Mouse (Mus musculus): ENCODE measurements around the gene Platr17.
A peak's percentile ranks its signal among the peaks of the same experiment; 100 is the strongest.
"Not testable (repeated sequence)": the region's sequence is repeated elsewhere in the genome, so short reads cannot be mapped to it uniquely, and the experiment has no call there.

Platr17 gene

DNA sequence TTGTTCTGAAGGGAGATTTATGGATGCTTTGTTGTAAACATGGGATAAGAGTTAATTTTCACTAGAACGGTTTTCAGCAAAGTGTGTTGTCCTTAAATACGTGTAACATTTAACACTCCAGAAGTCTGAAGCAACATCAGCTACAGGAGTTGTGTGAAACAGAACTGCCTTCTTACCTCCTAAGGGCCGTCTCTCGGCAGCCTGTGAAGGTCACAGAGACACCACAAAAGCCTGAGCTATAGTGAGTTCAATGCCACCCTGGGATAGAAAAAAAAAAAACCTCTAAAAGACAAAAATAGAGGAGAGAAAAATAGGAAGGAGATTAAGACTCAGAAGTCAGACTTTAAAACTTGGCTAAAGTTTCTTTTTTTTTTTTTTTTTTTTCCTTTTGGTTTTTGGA, 2.9 kb upstream of the Platr17 start:
- no peak for DNase-seq (ENCODE audit: extremely low spot score, low read depth, low spot score)

GRCm38 (mm10) chr17:33902491-33902890, 2.4 kb upstream of the Platr17 start:
- no peak for DNase-seq (ENCODE audit: extremely low spot score, low read depth, low spot score)

GRCm38 (mm10) chr17:33903911-33904651, 854 bp upstream of the Platr17 start:
- not testable (repeated sequence) for DNase-seq (ENCODE audit: extremely low spot score, low read depth, low spot score)

DNA sequence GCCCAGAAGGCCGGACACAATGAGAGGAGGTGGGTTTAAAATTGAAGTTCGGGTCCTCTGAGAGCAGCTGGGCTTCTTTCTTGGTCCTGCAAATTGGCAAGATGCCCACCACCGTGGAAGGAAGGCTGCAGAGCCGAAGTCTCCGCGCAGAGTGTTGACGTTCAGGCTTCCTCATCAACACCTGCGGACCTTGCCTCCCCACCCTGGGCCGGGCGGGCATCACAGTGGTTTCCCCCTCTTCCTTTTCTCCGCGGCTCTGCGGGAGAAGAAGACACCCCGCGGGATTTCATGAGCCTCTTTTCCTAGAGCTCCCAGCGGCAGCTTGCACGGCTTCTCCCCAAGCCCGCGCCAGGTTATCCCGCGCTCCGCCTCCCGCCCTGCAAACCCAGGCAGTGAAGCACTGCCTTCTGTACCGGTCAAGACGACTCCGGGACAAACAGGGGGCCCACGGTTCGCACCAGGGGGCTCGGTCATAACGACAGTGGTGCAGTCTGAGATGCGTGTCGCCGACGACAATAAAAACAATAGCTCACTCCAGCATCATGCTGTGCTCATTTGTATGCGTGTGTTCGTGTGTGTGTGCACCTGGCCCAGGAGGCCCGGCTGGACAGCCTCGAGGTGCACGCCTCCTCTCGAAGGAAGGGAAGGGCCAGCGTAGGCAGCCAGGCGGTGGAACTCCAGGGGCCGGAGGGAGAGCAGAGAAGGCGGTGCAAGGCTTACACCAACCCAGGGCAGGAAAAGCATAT, 3.6 kb downstream of the Platr17 start:
- DNase-seq (ENCODE audit: extremely low spot score, low read depth, low spot score): no peak

DNA sequence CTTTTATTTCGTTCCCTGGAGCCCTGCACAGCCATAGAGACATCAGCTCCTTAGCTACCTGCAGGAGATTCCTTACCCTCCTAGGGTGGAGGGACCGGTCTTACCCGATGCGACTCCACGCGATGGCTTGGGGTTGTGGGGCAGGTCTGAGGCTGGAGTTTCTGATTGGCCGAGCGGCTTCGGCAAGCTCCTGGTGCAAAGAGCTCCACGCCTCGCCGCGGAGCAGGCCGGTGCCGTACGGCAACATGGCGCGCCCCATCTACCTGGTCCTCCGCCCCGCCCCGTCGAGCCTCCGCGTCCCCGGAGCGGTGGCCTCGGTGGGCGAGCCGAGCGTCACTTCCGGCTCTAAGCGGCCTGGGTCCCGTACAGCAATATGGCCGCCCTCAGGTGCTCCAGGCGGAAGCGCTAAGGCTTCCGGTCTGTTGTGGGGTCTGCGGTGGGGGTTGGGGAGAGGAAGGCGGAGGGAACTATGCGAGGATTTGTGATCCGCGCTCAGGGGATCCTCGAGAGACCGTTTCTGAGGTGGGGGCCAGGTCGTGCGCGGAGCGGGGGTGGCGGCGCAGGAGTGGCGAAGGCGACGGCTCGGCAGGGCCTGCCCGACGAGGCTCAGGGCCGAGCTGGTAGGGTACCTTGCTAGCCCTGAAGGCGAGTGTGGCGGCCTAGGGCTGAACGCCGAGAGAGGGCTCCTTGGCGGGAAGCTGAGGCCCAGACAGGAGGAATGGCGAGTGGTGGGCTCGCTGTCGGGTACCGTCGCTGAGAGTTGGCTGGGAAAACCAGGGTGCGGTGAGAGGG, 4.3 kb downstream of the Platr17 start, which contains the start of gene Daxx:
Gene Daxx, plus strand, starts transcription at position 338 of the 792 bp plus-strand sequence.
- DNase-seq (ENCODE audit: extremely low spot score, low read depth, low spot score): peak; percentile 85

DNA sequence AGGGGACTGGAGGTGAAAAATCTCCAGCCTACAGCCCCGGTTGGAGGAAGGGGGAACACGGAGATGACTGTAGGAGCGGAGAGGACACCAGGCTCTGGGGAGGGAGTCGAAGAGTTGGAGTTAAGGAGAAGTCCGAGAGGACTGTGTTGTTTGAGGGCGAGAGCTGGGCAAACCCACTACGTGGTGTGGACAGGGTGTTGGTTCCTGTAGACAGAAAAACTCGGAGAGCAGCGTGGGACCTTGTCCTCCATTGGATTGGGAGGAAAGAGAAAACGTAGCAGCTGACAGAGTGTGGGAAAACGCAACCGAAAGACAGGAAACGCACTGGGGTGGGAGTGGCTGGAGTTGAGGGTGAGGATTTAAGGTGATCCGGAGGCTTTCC, 4.9 kb downstream of the Platr17 start:
- DNase-seq (ENCODE audit: extremely low spot score, low read depth, low spot score): no peak

DNA sequence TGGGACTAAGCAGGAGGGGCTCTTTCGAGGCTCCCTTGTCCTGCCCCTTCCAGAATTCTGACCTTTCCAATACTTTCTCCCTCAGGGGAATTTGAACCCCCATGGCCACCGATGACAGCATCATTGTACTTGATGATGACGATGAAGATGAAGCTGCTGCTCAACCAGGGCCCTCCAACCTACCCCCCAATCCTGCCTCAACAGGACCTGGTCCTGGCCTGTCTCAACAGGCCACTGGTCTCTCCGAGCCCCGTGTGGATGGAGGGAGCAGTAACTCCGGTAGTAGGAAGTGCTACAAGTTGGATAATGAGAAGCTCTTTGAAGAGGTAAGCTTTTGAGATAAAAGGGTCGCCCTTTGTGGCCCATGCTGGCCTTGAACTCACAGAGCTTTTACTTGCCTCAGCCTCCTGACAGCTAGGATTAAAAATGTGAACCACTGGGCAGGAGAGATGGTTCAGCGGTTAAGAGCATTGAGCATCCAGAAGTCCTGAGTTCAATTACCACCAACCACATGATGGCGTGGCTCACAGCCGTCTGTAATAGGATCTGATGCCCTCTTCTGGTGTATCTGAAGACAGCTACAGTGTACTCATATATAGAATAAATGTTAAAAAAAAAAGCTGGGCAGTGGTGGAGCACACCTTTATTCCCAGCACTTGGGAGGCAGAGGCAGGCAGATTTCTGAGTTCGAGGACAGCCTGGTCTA, 5.6 kb downstream of the Platr17 start:
- DNase-seq (ENCODE audit: extremely low spot score, low read depth, low spot score): no peak

DNA sequence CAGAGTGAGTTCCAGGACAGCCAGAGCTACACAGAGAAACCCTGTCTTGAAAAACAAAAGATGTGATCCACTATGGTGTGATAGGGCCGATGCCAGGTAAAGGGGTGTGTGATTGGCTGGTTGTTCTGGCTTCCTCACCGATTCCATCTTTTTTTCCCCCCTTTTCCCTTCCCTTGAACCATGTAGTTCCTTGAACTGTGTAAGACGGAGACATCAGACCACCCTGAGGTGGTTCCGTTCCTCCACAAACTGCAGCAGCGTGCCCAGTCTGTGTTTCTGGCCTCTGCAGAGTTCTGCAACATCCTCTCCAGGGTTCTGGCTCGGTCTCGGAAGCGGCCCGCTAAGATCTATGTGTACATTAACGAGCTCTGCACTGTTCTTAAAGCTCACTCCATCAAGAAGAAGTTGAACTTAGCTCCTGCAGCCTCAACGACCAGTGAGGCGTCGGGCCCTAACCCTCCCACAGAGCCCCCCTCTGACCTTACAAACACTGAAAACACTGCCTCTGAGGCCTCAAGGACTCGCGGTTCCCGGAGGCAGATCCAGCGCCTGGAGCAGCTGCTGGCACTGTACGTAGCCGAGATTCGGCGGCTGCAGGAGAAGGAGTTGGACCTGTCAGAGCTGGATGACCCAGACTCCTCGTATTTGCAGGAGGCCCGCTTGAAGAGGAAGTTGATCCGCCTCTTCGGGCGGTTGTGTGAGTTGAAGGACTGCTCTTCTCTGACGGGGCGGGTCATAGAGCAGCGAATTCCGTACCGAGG, 6.3 kb downstream of the Platr17 start:
- DNase-seq (ENCODE audit: extremely low spot score, low read depth, low spot score): no peak

GRCm38 (mm10) chr17:33911813-33912414, 7.0 kb downstream of the Platr17 start:
- DNase-seq (ENCODE audit: extremely low spot score, low read depth, low spot score): no peak

GRCm38 (mm10) chr17:33913264-33913663, 8.3 kb downstream of the Platr17 start:
- no peak for DNase-seq (ENCODE audit: extremely low spot score, low read depth, low spot score)

GRCm38 (mm10) chr17:33913905-33914304, 9.0 kb downstream of the Platr17 start:
- DNase-seq (ENCODE audit: extremely low spot score, low read depth, low spot score): no peak

DNA sequence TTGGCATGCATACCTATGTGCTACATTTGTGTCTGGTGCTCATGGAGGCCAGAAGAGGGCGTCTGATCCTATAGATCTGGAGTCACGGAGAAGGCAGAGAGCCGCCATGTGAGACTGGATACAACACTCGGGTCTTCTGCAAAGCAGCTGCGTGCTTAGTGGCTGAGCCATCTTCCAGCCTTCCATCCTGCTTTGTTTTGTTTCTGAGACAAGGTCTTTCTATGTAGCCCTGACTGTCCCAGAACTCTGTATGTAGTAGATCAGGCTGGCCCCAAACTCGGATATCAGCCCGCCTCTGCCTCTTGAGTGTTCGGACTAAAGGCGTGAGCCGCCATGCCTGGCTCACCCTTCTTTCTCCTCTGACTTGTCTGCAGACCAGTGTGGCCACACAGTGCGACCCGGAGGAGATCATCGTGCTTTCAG, 10.0 kb downstream of the Platr17 start:
- DNase-seq (ENCODE audit: extremely low spot score, low read depth, low spot score): no peak

- DNase-seq (ENCODE audit: extremely low spot score, low read depth, low spot score): peak; percentile 95
Measured at GRCm38 (mm10) chr17:33915671-33916250, 10.8 kb downstream of the Platr17 start, which contains the start of the genes Tapbp and Zbtb22. TSS of gene Tapbp (plus strand) at chr17:33915899. TSS of gene Zbtb22 (plus strand) at chr17:33915904.

DNA sequence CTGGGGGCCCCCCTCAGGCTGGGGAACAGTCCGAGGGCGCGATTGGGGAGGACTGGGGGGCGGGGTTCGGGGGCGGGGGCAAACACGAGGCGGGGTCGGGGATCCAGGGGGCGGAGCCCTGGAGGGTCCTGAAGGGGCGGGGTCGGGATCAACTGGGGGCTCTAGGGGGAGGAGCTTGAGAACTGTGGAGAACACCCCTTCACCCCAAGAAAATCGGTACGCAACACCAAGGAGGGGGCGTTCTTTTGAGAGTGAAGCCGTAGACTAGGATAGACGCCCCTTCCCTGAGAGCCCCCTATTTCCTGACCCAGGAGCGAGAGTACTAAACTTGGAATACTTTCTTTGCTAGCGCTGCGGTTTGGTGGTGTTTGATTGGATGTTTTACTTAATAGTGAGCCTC, 11.4 kb downstream of the Platr17 start:
- no peak for DNase-seq (ENCODE audit: extremely low spot score, low read depth, low spot score)

DNA sequence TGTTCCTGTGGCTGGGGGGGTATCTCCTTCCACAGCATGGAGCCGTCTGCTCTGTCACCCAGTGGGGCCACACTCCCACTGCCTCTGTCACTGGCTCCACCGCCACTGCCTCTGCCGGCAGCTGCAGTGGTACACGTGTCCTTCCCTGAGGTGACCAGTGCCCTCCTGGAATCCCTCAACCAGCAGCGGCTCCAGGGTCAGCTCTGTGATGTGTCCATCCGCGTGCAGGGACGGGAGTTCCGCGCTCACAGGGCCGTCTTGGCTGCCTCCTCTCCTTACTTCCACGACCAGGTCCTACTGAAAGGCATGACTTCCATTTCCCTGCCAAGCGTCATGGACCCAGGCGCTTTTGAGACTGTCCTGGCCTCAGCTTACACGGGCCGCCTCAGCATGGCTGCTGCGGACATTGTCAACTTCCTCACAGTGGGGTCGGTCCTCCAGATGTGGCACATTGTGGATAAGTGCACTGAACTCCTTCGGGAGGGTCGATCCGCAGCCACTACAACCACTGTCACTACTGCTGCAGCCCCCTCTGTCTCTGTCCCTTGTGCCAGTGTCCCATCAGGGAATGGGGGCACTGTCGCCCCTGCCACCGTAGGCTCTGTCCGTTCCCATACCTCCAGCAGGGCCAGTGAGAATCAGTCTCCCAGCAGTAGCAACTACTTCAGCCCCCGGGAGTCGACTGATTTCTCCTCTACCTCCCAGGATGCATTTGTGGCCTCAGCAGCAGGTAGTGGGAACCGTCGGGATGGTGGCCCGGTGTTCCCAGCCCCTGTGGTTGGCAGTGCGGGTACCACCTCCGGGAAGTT, 12.1 kb downstream of the Platr17 start:
- no peak for DNase-seq (ENCODE audit: extremely low spot score, low read depth, low spot score)

DNA sequence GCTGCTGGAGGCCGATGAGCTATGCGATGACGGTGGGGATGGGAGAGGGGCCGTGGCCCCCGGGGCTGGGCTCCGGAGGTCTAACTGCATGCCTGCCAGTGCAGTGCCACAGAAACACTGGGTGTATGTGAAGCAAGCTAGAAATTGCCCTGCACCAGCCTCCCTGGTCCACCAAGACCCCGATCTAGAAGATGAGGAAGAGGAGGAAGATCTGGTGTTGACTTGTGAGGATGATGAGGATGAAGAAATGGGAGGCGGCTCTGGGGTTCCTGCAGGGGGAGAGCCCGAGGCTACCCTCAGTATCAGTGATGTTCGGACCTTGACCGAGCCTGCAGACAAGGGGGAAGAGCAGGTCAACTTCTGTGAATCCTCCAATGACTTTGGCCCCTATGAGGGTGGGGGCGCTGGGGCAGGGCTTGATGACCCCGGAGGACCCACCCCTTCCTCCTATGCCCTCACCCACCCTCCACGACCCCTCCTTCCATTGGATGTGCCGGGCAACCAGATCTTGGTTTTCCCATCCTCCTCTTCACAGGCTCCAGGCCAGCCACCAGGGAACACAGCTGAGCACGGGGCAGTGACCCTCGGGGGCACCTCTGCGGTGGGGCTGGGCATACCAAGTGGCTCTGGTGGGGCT, 12.8 kb downstream of the Platr17 start:
- no peak for DNase-seq (ENCODE audit: extremely low spot score, low read depth, low spot score)

- no peak for DNase-seq (ENCODE audit: extremely low spot score, low read depth, low spot score)
Measured at GRCm38 (mm10) chr17:33918293-33919203, 13.6 kb downstream of the Platr17 start.
